Mouse (Mus musculus): ENCODE measurements at regions not wholly inside any gene's neighbourhood (a gene's known extent, or its start where the extent isn't known, plus 50 kb on each side); places are given as distances from the start of the nearest gene placed in this dataset.

GRCm38 (mm10) chr7:72590351-72591115 lies 284.1 kb upstream of the Mctp2 start:
- no peak for DNase-seq (ENCODE audit: low spot score in 2 of 2)

GRCm38 (mm10) chr7:72592110-72592509 lies 285.7 kb upstream of the Mctp2 start:
- DNase-seq (ENCODE audit: low spot score in 2 of 2), result no peak

DNA sequence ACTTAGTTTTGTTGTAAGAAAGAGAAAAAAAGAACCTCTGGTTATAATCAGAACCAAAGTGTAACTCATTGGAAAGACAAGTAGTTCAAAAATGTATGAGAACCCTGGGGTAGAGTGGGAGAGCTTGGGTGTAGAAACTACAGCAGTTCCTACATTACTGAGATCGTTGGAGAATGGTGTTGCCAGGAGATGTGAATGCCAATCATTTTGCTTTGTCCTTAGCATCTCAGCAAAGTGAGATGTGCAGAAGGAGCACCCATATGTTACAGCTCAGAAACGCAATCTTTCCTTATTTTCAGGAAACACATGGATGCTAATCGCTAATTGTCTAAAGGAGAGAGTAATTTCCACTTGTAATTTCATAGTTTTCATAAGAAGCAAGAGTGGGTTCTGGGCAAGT lies 286.2 kb upstream of the Mctp2 start:
- no peak for DNase-seq (ENCODE audit: low spot score in 2 of 2)

DNA sequence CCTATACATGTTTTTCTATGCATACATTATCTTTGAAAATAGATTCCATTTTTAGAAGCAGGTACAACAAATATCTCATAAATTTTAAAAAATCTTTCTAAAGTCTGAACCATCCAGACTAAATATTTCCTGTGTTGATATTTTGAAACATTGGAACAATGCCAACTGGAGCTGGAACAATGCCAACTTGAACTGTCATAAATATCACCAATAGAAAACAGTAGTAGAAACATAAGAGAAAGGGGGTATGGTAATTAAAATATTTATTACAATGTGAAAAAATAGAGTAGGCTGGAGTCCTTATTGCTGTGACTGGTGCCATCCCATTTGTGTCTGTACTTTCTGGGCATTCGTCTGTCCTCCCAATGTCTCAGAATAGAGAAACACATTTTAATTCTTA lies 286.9 kb upstream of the Mctp2 start:
- DNase-seq (ENCODE audit: low spot score in 2 of 2), result no peak

- DNase-seq (ENCODE audit: low spot score in 2 of 2), result no peak
Measured at GRCm38 (mm10) chr7:72594741-72595140, 288.3 kb upstream of the Mctp2 start.

DNA sequence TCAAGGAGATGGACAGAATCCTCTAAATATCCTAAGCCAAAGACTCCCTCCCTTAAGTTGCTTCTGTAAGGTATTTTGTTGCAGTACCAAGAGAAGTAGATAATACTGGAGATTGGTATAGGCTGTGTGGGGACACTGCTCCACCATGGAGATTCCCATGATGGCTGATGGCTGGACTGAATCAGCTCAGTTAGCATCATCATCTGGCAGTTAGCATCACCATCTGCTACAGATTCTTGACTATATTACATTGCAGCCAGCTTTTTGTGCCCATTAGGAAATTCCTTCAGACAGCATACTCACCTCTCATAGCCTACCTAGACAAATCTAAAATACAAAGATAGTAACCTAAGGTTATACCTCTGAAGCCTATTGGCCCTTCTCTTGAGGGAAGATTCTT lies 290.6 kb upstream of the Mctp2 start:
- DNase-seq (ENCODE audit: low spot score in 2 of 2), result no peak

DNA sequence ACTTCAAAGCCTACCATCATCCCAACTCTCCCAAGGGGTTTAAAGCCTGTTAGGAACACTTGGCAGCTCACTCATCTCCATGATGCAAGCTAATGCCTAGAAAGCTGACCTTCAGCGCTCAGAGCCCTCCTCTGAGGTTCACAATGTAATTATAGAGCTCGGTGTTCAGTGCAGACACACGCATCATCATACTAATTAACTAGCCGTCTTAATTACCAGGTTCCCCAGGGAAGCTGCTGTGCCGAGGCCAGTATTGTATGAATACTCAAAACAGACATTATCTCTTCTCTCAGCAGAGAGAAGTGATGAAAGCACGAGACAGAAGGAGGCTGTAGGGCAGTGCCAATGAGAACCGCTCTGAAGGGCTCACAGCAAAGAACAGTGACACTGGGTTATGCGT lies 295.5 kb upstream of the Mctp2 start:
- DNase-seq (ENCODE audit: low spot score in 2 of 2), result no peak

DNA sequence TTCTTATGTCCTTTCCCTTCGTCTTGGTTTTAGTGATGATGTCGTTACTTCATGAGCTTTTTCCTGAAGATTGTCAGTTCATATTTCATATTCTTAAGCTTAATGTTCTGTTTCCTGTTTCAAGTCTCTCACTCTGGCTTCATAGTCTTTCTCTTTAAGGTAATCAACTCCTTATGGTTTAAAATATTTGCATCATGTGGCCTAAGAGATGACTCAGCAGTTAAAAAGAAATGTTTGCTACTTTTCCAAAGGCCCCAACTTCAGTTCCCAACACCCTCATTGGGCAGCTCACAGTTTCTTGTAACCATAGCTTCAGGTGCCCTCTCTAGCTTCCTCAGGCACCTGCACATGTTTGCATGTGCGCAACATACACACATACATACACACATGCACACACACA lies 303.4 kb upstream of the Mctp2 start:
- no peak for DNase-seq (ENCODE audit: low spot score in 2 of 2)

DNA sequence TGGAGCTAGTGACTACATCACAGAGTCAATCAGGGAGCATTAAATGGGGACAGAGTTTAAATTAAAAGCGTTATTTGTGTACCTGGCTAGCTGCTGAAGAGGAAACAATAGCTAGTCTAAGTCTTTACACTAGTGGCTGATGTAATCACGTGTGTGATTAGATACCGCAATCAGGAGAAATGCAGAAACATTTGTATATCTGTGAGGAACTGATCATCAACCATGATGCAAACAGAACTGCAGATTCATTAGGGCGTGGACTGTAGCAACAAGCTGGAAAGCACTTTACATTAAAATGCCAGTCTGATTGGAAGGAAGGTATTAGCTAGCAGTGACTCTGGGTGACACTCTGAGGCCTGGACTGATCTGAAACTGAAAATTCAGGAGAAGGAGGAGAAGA lies 308.8 kb upstream of the Mctp2 start:
- DNase-seq (ENCODE audit: low spot score in 2 of 2), result no peak

- no peak for DNase-seq (ENCODE audit: low spot score in 2 of 2)
Measured at GRCm38 (mm10) chr7:72627369-72627768, 321.0 kb upstream of the Mctp2 start.

DNA sequence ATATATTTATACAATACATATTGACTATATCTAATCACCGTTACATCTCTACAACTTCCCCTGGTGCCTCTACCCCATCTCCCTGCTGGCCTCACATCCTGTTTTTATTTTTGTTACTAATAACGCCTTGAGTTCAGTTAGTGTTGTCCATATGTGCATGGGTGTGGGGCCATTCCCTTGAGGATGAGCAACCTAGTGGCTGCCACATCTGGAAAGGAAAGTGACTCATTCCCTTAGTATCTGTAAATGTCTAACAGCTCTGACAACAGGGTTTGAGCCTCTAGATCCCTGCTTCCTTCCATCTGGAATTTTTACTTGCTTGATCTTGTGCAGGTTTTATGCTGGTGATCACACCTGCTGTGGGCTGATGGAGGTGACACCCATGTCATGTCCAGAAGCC lies 333.2 kb upstream of the Mctp2 start:
- DNase-seq (ENCODE audit: low spot score in 2 of 2), result no peak

- DNase-seq (ENCODE audit: low spot score in 2 of 2), result no peak
Measured at GRCm38 (mm10) chr7:72675018-72675417, 368.6 kb upstream of the Mctp2 start.

GRCm38 (mm10) chr7:72685803-72686202 lies 379.4 kb upstream of the Mctp2 start:
- DNase-seq (ENCODE audit: low spot score in 2 of 2), result no peak

GRCm38 (mm10) chr7:72687356-72687755 lies 380.9 kb upstream of the Mctp2 start:
- no peak for DNase-seq (ENCODE audit: low spot score in 2 of 2)

GRCm38 (mm10) chr7:72691396-72691795 lies 385.0 kb upstream of the Mctp2 start:
- no peak for DNase-seq (ENCODE audit: low spot score in 2 of 2)

GRCm38 (mm10) chr7:72691859-72692258 lies 385.5 kb upstream of the Mctp2 start:
- no peak for DNase-seq (ENCODE audit: low spot score in 2 of 2)

DNA sequence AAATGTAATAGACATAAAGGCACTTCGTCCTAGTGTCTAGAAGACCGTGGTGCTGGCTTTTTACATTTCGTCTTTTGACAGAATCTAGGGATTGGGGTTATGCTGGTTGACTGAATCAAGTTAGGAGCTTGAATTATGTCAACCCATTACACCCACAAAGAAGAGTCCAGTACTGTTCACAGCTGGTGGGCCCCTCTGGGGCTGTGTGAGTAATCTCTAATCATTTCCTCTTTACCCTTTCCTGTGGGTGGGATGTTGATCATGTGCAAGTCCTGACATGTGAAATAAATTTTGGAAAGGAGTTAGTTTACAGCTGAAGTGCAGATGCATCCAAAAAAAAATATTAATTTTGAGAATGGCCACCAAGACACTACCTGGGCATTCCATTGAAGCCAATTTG lies 390.3 kb upstream of the Mctp2 start:
- DNase-seq (ENCODE audit: low spot score in 2 of 2), result no peak

GRCm38 (mm10) chr7:72703652-72704341 lies 397.4 kb upstream of the Mctp2 start:
- DNase-seq (ENCODE audit: low spot score in 2 of 2), result no peak

GRCm38 (mm10) chr7:72711193-72712131 lies 405.1 kb upstream of the Mctp2 start:
- no peak for DNase-seq (ENCODE audit: low spot score in 2 of 2)

GRCm38 (mm10) chr7:72715401-72715800 lies 409.0 kb upstream of the Mctp2 start:
- DNase-seq (ENCODE audit: low spot score in 2 of 2), result no peak

GRCm38 (mm10) chr7:72716051-72716450 lies 409.6 kb upstream of the Mctp2 start:
- DNase-seq (ENCODE audit: low spot score in 2 of 2), result no peak

Data from gastrocnemius, postnatal 4 days (tissue).